Mouse (Mus musculus) hematopoietic stem cell, adult 5-6 weeks (primary cell): Measurements from ENCODE around the gene Psmb11. TPM values are rescaled to one million over a fixed set of nuclear protein-coding genes. Genes with fewer than 3 reads are reported as not detected.
A peak's percentile ranks its signal among the peaks of the same experiment; 100 is the strongest.

Experiments used
- ATAC-seq, 2 experiments: fragments of 125-278 bp in 1 of 2; replicated peaks in 1 of 2; 2 replicates each; pipeline ENCODE4 v1.8.0; 2016 to 2017; ENCODE audit warnings: inconsistent platforms in 2 of 2, mild to moderate bottlenecking in 2 of 2, moderate number of reproducible peaks in 2 of 2, low read depth in 1 of 2, moderate TSS enrichment in 1 of 2; ENCODE audit not compliant: low FRiP score in 2 of 2, poor library complexity in 2 of 2, severe bottlenecking in 2 of 2, insufficient read depth in 1 of 2, low TSS enrichment in 1 of 2
- total RNA-seq: library from RNA; stranded (forward); fragments of 172-1452, 232-1000 nt; gene quantifications from 2 replicates; pipeline ENCODE4 v1.2.3, GENCODE M21; 2017

The Psmb11 gene
- total RNA-seq, 1 experiment from 2014 or later = not detected

DNA sequence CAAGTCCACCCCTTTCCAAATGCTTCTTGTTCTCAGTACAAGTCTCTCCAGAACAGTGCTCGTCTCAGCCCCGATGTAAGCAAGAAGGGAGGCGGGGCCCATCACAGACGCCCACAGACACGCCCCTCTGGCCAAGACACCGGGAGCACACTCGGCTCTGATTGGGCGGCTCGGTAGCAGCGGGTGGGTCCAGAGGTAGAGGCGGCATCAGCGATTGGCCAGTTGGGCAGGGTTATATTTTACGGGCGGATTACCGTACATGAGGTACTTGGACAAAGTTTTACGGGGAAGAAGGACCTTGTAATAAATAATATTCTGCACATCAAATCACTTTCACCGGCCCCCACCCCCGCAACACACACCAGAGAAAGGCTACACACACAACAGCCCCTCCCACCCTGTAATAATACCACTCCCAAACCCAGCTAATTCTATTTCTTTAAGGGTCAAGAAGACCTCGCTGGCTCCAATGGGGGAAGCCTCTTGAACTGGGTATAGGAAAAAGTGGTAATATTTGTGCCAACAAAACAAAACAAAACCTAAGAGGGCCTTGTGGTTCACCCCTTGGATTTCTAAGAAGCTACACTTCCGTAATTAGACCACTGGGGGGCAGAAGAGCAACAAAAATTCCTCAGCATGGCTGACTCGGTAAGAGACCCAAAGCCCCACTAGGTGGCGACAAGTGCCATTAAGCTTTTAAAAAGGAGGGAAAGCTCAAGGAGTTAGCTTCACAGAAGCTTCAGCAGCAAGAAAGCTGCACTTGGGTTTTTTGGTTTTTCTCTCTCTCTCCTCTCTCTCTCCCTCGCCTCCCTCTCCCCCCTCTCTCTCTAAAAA lies 29.6 kb downstream of the Psmb11 start:
- ATAC-seq = peak; percentile 74 to 80

DNA sequence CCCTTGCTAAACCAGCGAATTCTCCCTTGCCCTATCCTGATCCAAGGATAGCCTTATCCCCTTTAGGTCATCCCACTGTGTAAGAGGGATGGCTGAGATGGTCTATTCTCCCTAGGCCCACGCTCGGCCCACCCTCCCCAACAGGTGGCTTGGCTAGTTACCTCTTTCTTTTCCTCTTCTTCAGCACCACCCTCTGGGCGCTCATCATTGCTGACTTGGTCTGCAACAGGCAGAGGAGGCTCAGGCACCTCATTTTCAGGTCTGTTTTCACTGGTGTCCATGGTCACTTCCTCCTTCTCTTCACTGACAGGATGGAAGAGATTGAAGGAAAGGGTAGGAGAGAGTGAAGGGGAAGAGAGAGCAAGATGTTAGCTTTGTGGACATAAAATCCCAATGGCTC lies 30.3 kb downstream of the Psmb11 start:
- no peak for ATAC-seq

DNA sequence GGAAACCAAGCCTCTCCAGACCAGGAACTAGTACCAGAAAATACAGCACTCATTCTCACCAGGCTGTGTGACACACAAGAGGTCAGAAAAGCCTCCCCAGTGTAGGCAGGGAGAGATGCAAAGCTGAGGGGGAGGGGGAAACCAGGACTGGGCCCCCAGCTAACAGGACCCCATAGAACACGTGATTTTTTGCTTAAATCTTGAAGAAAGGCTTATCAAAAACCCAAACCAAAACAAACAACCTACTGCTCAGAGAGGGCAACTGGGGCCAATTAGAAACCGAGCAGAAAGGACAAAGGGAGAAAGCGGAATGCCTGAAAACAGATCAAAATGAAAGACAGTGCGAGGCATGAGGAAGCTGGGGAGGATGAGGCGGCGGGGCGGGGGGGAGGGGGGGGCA lies 31.6 kb downstream of the Psmb11 start:
- no peak for ATAC-seq

DNA sequence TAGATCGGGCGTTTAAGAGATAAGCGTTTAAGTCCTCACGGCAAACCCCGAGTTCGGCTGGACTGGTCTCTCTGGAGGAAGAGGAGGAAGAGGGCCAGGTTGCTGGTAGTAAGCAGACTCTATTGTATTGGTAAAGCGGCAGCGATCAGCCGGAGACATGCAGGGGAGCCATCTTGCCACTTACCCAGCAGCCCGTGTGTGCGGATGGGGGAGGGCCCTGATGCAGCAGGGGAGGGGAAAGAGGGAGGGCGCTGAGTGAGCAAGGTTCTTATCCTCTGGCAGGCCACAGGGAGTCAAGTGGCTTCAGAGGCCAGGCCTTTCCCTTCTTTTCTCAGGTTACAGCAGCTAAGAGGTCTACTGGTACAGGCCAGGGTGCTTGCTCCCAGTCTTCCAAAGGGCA lies 32.3 kb downstream of the Psmb11 start:
- peak; percentile 84 to 97 for ATAC-seq

DNA sequence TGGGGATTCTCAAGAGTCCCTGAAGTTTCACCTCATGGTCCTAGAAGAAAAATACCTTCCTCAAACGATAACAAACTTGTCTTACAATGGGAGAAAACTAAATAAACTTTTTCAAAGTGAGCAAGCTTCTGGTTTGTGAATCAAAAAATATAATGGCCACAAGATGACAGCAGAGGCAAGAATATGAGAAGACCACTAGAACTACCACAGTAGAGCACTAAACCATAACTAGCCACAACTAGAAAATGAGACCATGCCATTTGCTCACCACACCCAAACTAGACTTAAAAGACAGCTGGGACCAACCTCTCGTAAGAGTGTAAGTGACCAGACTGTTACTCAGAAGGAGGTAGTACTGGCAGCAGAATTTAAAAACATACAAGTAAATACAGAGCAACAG lies 38.8 kb downstream of the Psmb11 start:
- no peak for ATAC-seq

DNA sequence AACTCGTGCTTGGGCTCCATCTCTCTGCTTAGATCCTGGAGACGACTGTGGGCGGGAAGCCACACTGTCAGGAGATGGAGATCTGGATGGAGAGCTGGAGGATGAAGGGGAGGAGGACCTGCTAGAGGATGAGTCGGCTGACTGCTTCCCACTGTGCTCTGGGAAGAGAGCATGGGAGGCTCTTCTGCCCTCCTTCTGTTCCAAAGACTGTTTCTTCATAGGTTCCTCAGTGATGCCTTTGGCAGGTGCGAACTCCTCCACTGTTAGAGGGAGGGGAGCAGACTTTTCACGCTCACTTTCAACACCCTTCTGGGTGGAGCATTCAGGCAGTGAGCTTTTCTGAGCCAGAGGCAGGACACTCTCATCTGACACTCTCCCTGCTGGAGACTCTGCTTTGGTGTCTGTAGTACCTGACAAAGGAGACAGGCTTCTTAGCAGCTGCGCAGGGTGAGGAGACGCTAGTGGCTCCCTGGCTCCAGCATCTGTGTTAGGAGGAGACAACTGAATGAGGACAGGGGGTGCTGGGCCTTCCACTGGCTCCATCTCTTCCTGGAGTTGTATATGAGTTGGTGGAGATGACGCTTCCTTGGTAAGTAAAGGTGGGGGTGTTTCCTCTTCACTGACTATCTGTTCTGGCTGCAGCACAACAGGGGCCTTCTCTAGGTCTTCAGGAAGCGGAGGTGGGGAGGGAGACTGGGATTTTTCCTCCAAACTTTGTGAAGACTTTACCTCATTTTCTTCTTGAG lies 43.4 kb downstream of the Psmb11 start:
- no peak for ATAC-seq

DNA sequence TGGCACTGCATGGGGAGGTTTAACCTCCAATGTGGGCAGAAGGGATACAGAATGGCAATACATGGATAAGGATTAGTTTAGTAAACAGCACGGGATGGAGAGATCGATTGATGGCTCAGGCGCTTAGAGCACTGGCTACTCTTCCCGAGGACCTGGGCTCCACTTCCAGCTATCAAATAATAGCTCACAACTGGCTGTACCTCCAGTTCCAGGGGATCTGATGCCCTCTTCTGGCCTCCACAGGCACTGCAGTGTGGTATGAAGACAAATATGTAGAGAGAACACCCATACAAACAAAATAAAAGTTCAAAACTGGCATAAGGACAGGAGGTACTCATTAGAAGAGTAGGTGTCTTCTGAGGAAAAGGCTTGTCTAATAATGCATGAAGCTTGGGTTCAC lies 48.1 kb downstream of the Psmb11 start:
- peak in 1 of 2 experiments; percentile 56; a peak in 1 of 4 replicates for ATAC-seq

DNA sequence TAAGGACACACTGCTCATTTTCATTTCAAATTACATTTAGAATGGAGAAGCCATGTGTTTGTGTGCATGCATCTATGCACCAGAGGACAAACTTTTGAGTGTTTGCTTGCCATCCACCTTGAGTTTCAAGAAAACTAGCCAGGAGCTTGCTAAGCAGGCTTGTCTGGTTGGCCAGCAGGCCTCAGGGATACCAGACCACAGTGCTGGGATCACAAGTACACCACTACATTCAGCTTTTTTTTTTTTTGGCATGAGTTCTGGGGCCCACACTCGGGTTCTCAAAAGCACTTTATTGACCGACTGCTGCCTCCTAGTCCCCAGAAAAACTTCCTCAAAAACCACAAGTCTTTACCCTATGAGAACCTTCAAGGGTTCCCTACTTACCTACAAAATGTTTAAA lies 53.1 kb downstream of the Psmb11 start:
- ATAC-seq = no peak

DNA sequence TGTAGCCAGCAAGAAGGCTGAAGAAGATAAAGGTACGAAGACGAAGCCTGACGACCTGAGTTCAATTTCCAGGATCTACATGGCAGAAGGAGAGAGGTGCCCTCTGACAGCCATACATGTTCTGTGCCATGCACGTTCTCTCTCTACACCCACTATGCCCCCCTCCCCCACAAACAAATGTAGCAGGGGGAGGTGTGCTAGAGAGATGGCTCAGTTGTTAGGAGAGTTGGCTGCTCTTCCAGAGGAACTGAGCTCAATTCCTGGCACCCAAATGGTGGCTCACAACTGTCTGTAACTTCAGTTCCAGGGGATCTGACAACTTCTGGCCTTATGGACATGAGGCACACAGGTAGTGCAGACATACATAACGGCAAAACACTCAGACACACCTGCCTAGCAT lies 55.1 kb downstream of the Psmb11 start:
- no peak for ATAC-seq

DNA sequence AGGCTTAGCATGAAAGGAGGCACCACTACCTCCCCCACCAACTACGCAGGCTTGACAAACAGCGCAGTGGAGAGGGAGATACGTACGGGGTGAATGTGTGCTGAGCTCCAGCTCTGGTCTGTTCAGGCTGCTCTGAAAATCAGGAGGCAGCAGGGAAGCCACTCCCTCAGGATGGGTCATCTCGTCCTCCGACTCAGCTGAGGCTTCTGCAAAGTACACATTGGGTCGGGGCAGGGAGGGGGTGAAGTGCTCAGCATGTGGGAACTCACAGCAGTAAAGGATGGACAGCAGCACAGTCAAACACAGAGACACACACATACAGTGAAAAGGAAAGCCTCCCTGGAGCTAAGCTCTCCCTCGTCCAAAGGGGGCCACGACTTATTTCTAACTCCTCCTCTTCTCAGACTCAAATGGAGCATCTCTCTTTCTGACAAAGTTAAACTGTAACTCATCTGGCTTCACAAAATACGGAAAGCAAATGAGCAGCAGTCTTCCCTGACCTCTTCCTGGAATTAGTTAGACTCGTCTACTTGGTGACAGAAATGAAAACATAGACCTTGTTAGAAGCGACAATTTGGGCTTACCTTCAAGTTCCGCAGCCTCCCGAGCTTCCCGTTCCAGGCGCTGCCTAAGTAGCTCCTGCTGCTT lies 57.5 kb downstream of the Psmb11 start:
- no peak for ATAC-seq

Other genes with a start within 250 kb of the Psmb11 start
- 1.9 and 3.5 TPM in 2 replicates for gene Slc7a7, start 203.7 kb upstream of the Psmb11 start, total RNA-seq
- gene Mrpl52, start 194.5 kb upstream of the Psmb11 start, total RNA-seq = 103 and 131 TPM in 2 replicates
- gene Mmp14, start 189.8 kb upstream of the Psmb11 start, total RNA-seq = 6.5 and 7.5 TPM in 2 replicates
- gene Lrp10, start 157.3 kb upstream of the Psmb11 start, total RNA-seq = 20.5 and 38.3 TPM in 2 replicates
- gene Rem2, start 145.3 kb upstream of the Psmb11 start, total RNA-seq = 1.8 and 2.5 TPM in 2 replicates
- 52.4 and 53.1 TPM in 2 replicates for gene Prmt5, start 103.9 kb upstream of the Psmb11 start, total RNA-seq
- gene Haus4, start 66.8 kb upstream of the Psmb11 start, total RNA-seq = 68.6 and 76.0 TPM in 2 replicates
- 0.74 and 1.3 TPM in 2 replicates for gene Ajuba, start 43.9 kb upstream of the Psmb11 start, total RNA-seq
- gene 4931414P19Rik, start 15.4 kb upstream of the Psmb11 start, total RNA-seq = 3.8 and 15.3 TPM in 2 replicates
- gene Psmb5, start 3.4 kb upstream of the Psmb11 start, total RNA-seq = 27.2 and 41.8 TPM in 2 replicates
- gene Gm17606, start 19.5 kb downstream of the Psmb11 start, total RNA-seq = not detected in 2 replicates
- 1.4 and 2.3 TPM in 2 replicates for gene Cdh24, start 19.9 kb downstream of the Psmb11 start, total RNA-seq
- gene 1700123O20Rik, start 64.8 kb downstream of the Psmb11 start, total RNA-seq = 34.8 and 47.8 TPM in 2 replicates
- 261 and 357 TPM in 2 replicates for gene Acin1, start 65.5 kb downstream of the Psmb11 start, total RNA-seq
- 1.1 TPM in 1 of 2 replicates, not detected in the other for gene Gm29776, start 77.4 kb downstream of the Psmb11 start, total RNA-seq
- 11.4 and 25.4 TPM in 2 replicates for gene Cebpe, start 90.7 kb downstream of the Psmb11 start, total RNA-seq
- 2.3 and 3.2 TPM in 2 replicates for gene Slc7a8, start 160.5 kb downstream of the Psmb11 start, total RNA-seq
- not detected in 2 replicates for gene Rnf212b, start 192.7 kb downstream of the Psmb11 start, total RNA-seq
- 11.3 and 19.1 TPM in 2 replicates for gene Homez, start 249.5 kb downstream of the Psmb11 start, total RNA-seq